Comparison of ENCODE assay signal across 8 mouse cellular contexts in genomic region chr5:36529698-36530097, GRCm38 (mm10). TPM values are rescaled to one million over a fixed set of nuclear protein-coding genes. Genes with fewer than 3 reads are reported as not detected.
DNase-seq lines count a peak whose midpoint lies in the region; ATAC-seq and TF ChIP-seq lines count a peak whose summit lies in the region.

No protein-coding gene starts in this region.

- H3K27ac ChIP-seq in embryonic facial prominence, embryonic 12.5 days: peak overlapping the region; percentile 82
- H3K27ac ChIP-seq in intestine, embryonic 14.5 days (ENCODE audit: low read depth): peak overlapping the region; percentile 68; the same call in 1 of the 2 replicates
- no peak overlapping the region for H3K27ac ChIP-seq in neural tube, embryonic 12.5 days

- peak overlapping the region; percentile 85 for H3K9ac ChIP-seq in embryonic facial prominence, embryonic 12.5 days
- peak overlapping the region; percentile 85 for H3K9ac ChIP-seq in intestine, embryonic 14.5 days (ENCODE audit: low read length)
- H3K9ac ChIP-seq in neural tube, embryonic 12.5 days: peak overlapping the region; percentile 78

- ATAC-seq in embryonic facial prominence, embryonic 12.5 days (ENCODE audit: insufficient number of reproducible peaks, insufficient read depth, low FRiP score, low TSS enrichment): no peak
- ATAC-seq in intestine, embryonic 14.5 days (replicated peaks; ENCODE audit: low FRiP score, low TSS enrichment, low read depth): no peak
- ATAC-seq in neural tube, embryonic 12.5 days (ENCODE audit: low FRiP score, low read depth): no peak; the same call in 1 of the 2 replicates

- H3K36me3 ChIP-seq in embryonic facial prominence, embryonic 12.5 days: no peaks in the 10 kb centered on the region
- 0 out of 2 replicates have a peak, but pooled peaks cover 4% of the 10 kb centered on the region for H3K36me3 ChIP-seq in intestine, embryonic 14.5 days (ENCODE audit: control insufficient read depth, insufficient read depth, low read length)
- H3K36me3 ChIP-seq in neural tube, embryonic 12.5 days: peaks cover 2% of the 10 kb centered on the region; the same call in 1 of the 2 replicates

- H3K4me3 ChIP-seq in lung, adult 2 months (replicated peaks; ENCODE audit: extremely low read depth, low read depth, low read length): peak overlapping the region; percentile 85
- H3K4me3 ChIP-seq in embryonic facial prominence, embryonic 12.5 days: peak overlapping the region; percentile 82
- peak overlapping the region; percentile 90 for H3K4me3 ChIP-seq in intestine, embryonic 14.5 days (ENCODE audit: low read depth, low read length)
- peak overlapping the region; percentile 64 for H3K4me3 ChIP-seq in neural tube, embryonic 12.5 days

- no peak for TF ChIP-seq CTCF in lung, adult 2 months (IDR thresholded peaks at IDR 0.05; ENCODE audit: insufficient read depth, low read length)

- intact Hi-C loops in gastrocnemius, postnatal 36 days (cut with DNase I): loop anchor here (2.0 to 5.0 kb wide), 2 partner anchors 53 to 67 kb away; partner anchors contain the start of gene Grpel1

- TF ChIP-seq POLR2A in lung, adult 2 months (IDR thresholded peaks at IDR 0.05; ENCODE audit: borderline replicate concordance, extremely low read depth, low read depth, low read length): no peak

- H3K9me3 ChIP-seq in embryonic facial prominence, embryonic 12.5 days: no peaks in the 10 kb centered on the region
- no peaks in the 10 kb centered on the region for H3K9me3 ChIP-seq in intestine, embryonic 14.5 days (ENCODE audit: control insufficient read depth, low read length)
- H3K9me3 ChIP-seq in neural tube, embryonic 12.5 days: no peaks in the 10 kb centered on the region

- DNase-seq in lung, adult 2 months: no peak
- DNase-seq in lung, postnatal 14 days: no peak
- DNase-seq in intestine, embryonic 14.5 days (ENCODE audit: low spot score): no peak
- no peak for DNase-seq in gastrocnemius, postnatal 36 days
- DNase-seq in gastrocnemius, postnatal 10 days: no peak
- DNase-seq in layer of hippocampus, postnatal 10 days (ENCODE audit: low spot score in 2 of 2): no peak

- WGBS in lung, adult 2 months: 7% methylated on average over 5 of the region's 5 CpGs
- 2% methylated on average over 5 of the region's 5 CpGs for WGBS in embryonic facial prominence, embryonic 12.5 days
- 3% methylated on average over 5 of the region's 5 CpGs for WGBS in intestine, embryonic 14.5 days
- WGBS in neural tube, embryonic 12.5 days: 14% methylated on average over 5 of the region's 5 CpGs

- H3K4me1 ChIP-seq in lung, adult 2 months (ENCODE audit: control insufficient read depth, insufficient read depth, low read length): peaks cover 5% of the 10 kb centered on the region
- peaks cover 14% of the 10 kb centered on the region for H3K4me1 ChIP-seq in embryonic facial prominence, embryonic 12.5 days
- H3K4me1 ChIP-seq in intestine, embryonic 14.5 days (replicated peaks; ENCODE audit: control insufficient read depth, insufficient read depth, low read length): peaks cover 11% of the 10 kb centered on the region
- peaks cover 21% of the 10 kb centered on the region for H3K4me1 ChIP-seq in neural tube, embryonic 12.5 days

- no peaks in the 10 kb centered on the region for H3K27me3 ChIP-seq in embryonic facial prominence, embryonic 12.5 days
- no peaks in the 10 kb centered on the region for H3K27me3 ChIP-seq in intestine, embryonic 14.5 days (replicated peaks; ENCODE audit: control insufficient read depth, insufficient read depth, low read length)
- no peaks in the 10 kb centered on the region for H3K27me3 ChIP-seq in neural tube, embryonic 12.5 days (replicated peaks)

- peak overlapping the region; percentile 74 for H3K4me2 ChIP-seq in embryonic facial prominence, embryonic 12.5 days (replicated peaks)
- peak overlapping the region; percentile 91 for H3K4me2 ChIP-seq in intestine, embryonic 14.5 days (ENCODE audit: low read length)
- peak overlapping the region; percentile 88 for H3K4me2 ChIP-seq in neural tube, embryonic 12.5 days (replicated peaks)

RNA-seq across cellular contexts. Expression of gene Ccdc96, which starts 45.3 kb away (rescaled TPM):
- 0.37 and 0.82 TPM in 2 replicates for polyA plus RNA-seq in lung, adult 2 months (2012; rRNA removed)
- polyA plus RNA-seq in embryonic facial prominence, embryonic 12.5 days (2016; fragmentation: Nextera tagmentation; extraction: Ambion mirVana): 0.69 and 0.84 TPM in 2 replicates
- polyA plus RNA-seq in intestine, embryonic 14.5 days (2014; fragmentation: Nextera tagmentation; extraction: Ambion mirVana): 0.20 and 0.27 TPM in 2 replicates
- polyA plus RNA-seq in neural tube, embryonic 12.5 days (2016; fragmentation: Nextera tagmentation; extraction: Ambion mirVana): 4.0 and 4.6 TPM in 2 replicates
- under 1 TPM; 0.10 to 0.15 TPM for total RNA-seq in gastrocnemius, postnatal 36 days (2021)
- under 1 TPM; 0.12 to 0.16 TPM for total RNA-seq in gastrocnemius, postnatal 10 days (2021)
- 1 to 10 TPM; 2.1 to 2.3 TPM for total RNA-seq in layer of hippocampus, postnatal 10 days (2021)

RNA-seq across cellular contexts. Expression of gene Tada2b, which starts 45.6 kb away (rescaled TPM):
- 13.4 and 13.9 TPM in 2 replicates for polyA plus RNA-seq in lung, adult 2 months (2012; rRNA removed)
- 2.1 and 2.3 TPM in 2 replicates for polyA plus RNA-seq in embryonic facial prominence, embryonic 12.5 days (2016; fragmentation: Nextera tagmentation; extraction: Ambion mirVana)
- polyA plus RNA-seq in intestine, embryonic 14.5 days (2014; fragmentation: Nextera tagmentation; extraction: Ambion mirVana): 2.8 and 3.5 TPM in 2 replicates
- polyA plus RNA-seq in neural tube, embryonic 12.5 days (2016; fragmentation: Nextera tagmentation; extraction: Ambion mirVana): 2.5 and 2.7 TPM in 2 replicates
- 10 to 100 TPM; 11.6 to 13.0 TPM for total RNA-seq in gastrocnemius, postnatal 36 days (2021)
- 10 to 100 TPM; 12.0 to 12.1 TPM for total RNA-seq in gastrocnemius, postnatal 10 days (2021)
- total RNA-seq in layer of hippocampus, postnatal 10 days (2021): 10 to 100 TPM; 33.6 to 35.1 TPM
